Mouse (Mus musculus) ES-CJ7 (cell line): ENCODE results near the gene Sdk1.

Experiments
- DNase-seq: peaks from one replicate; pipeline ENCODE4 v3.0.0; 2011; ENCODE audit warnings: low read depth, low spot score

Gene Sdk1

GRCm38 (mm10) chr5:141447247-141447646, 206.0 kb downstream of the Sdk1 start:
- DNase-seq = peak; percentile 3

GRCm38 (mm10) chr5:141463417-141463816, 222.1 kb downstream of the Sdk1 start:
- DNase-seq = no peak

- no peak for DNase-seq
Measured at GRCm38 (mm10) chr5:141468821-141469220, 227.5 kb downstream of the Sdk1 start.

GRCm38 (mm10) chr5:141505281-141505680, 264.0 kb downstream of the Sdk1 start:
- DNase-seq = no peak

GRCm38 (mm10) chr5:141506344-141506743, 265.1 kb downstream of the Sdk1 start:
- no peak for DNase-seq

- no peak for DNase-seq
Measured at GRCm38 (mm10) chr5:141524801-141525715, 283.8 kb downstream of the Sdk1 start.

- DNase-seq = no peak
Measured at GRCm38 (mm10) chr5:141540193-141540592, 298.9 kb downstream of the Sdk1 start.

- no peak for DNase-seq
Measured at GRCm38 (mm10) chr5:141542890-141543666, 301.8 kb downstream of the Sdk1 start.

- no peak for DNase-seq
Measured at GRCm38 (mm10) chr5:141553444-141553843, 312.2 kb downstream of the Sdk1 start.

GRCm38 (mm10) chr5:141558731-141559130, 317.4 kb downstream of the Sdk1 start:
- DNase-seq = no peak

GRCm38 (mm10) chr5:141560325-141560724, 319.0 kb downstream of the Sdk1 start:
- no peak for DNase-seq

GRCm38 (mm10) chr5:141561989-141562560, 320.8 kb downstream of the Sdk1 start:
- DNase-seq = no peak

GRCm38 (mm10) chr5:141564197-141564596, 322.9 kb downstream of the Sdk1 start:
- no peak for DNase-seq

- no peak for DNase-seq
Measured at GRCm38 (mm10) chr5:141568106-141568505, 326.8 kb downstream of the Sdk1 start.

- no peak for DNase-seq
Measured at GRCm38 (mm10) chr5:141570442-141570841, 329.2 kb downstream of the Sdk1 start.

GRCm38 (mm10) chr5:141574263-141574662, 333.0 kb downstream of the Sdk1 start:
- DNase-seq = no peak

GRCm38 (mm10) chr5:141591246-141591645, 350.0 kb downstream of the Sdk1 start:
- no peak for DNase-seq

GRCm38 (mm10) chr5:141612721-141613120, 371.4 kb downstream of the Sdk1 start:
- no peak for DNase-seq

- DNase-seq = no peak
Measured at GRCm38 (mm10) chr5:141615763-141616162, 374.5 kb downstream of the Sdk1 start.

GRCm38 (mm10) chr5:141617660-141618059, 376.4 kb downstream of the Sdk1 start:
- DNase-seq = no peak

GRCm38 (mm10) chr5:141625401-141625800, 384.1 kb downstream of the Sdk1 start:
- no peak for DNase-seq

- no peak for DNase-seq
Measured at GRCm38 (mm10) chr5:141631641-141632040, 390.4 kb downstream of the Sdk1 start.
